Mouse (Mus musculus) natural killer cell, adult 2 months (primary cell): ENCODE measurements around the gene 4933417A18Rik.
"Not testable (repeated sequence)": the region's sequence is repeated elsewhere in the genome, so short reads cannot be mapped to it uniquely, and the experiment has no call there.

Experiments used
- DNase-seq, 2 experiments: peaks; one replicate each; pipeline ENCODE4 v3.0.0; 2022; ENCODE audit warnings: low spot score in 2 of 2

Gene 4933417A18Rik

DNA sequence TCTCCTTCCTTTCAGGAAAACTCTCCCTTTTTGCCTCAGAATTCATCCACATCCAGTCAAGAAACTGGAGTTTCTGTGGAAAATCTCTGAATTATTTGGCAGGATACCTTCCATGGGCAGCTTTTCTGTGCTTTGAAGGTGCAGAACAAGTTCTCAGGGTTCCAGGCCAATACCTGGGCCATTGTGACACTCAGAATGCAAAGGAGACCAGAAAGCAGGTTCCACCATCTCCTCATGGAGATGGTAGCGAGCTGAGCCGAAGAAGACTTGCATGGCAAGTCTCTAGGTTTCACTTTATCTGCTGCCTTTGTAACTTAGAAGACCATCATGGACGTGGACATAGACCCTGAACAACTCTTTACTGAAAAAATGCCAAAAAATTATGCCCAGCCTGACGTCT is at the start of gene 4933417A18Rik, which contains the start of gene Fam217a:
TSS of gene 4933417A18Rik (plus strand) at position 200 of the 400 bp plus-strand sequence.
TSS of gene Fam217a (minus strand) at position 101 of the 400 bp plus-strand sequence.
- DNase-seq = no peak

GRCm38 (mm10) chr13:34874736-34875135 is 49.5 kb upstream of the 4933417A18Rik start:
- DNase-seq = peak; percentile 6 to 11

- peak; percentile 82 to 86 for DNase-seq
Measured at GRCm38 (mm10) chr13:34875166-34875710, 49.0 kb upstream of the 4933417A18Rik start, which contains the start of gene Prpf4b. Gene Prpf4b (plus strand): TSS chr13:34875302.

DNA sequence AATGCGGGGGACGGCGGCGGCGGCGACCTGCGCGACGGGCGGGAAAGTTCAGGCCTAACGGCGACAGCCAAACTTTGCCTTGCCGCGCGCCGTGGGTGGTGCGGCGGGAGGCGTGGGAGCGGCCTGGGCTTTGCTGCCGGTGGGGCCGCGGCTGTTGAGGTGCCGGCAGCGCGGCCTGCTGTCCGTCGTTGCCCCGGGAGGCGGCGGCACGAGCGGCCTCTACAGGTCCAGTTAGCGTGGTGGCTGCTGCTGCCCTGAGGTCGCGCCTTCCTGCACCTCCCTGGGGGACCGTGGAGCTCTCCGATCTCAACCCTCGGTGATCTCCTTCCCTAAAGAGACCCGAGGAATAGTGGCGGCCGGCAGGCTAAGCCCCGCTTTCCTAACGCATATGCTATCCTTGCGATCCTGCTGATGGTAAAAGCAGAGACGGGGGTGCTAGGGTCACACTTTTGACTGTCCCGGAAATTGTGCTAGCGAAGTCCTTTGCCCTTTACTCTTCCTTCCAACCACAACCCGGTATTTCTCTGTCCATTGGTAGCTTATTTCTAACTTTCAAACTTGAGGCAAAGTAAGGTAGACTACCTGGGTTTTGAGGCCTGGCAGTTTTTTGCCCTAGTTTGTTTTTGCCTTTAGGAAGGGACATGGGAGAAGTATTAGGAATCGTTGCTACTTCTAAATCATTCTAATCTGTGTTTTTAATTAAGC is 48.3 kb upstream of the 4933417A18Rik start:
- DNase-seq = peak; percentile 58 to 65

DNA sequence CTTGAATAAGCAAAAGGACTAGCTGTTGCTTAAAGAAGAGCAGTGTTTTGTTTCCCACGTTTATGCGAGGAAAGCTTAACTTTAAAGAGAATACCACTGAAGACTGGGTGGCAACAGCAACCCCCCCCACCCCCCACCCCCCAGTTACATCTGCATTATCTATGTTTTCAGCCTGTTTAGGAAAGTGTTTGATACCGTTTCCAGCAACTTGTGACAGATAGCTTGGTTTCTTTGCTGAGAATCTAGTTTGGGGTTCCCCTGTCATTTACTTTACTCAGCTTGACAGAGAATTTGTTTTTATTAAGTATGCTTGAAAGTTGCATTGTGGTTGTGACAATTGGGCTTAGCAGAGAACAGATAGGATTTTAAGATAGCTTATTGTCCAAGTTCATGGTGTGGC is 47.7 kb upstream of the 4933417A18Rik start:
- no peak for DNase-seq

DNA sequence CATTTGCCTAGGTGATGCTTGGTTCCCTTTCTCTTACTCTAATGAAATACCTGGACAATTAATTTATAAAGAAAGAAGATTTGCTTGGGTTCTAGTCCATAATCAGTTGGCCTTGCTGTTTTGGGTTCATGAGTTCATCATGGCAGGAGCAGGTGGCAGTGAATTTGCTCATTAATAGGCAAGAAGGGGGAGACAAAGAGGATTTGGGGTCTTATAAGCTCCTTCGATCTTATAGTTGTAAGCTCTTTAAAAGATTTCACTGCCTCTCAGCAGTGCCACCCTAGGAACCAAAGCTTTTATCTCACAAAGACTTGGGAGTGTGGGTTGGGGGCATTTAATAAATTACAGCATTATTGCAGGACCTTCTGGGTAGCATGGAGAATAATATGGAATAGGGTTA is 31.3 kb upstream of the 4933417A18Rik start:
- no peak for DNase-seq

- peak; percentile 6 to 9 for DNase-seq
Measured at GRCm38 (mm10) chr13:34914614-34915013, 9.6 kb upstream of the 4933417A18Rik start.

DNA sequence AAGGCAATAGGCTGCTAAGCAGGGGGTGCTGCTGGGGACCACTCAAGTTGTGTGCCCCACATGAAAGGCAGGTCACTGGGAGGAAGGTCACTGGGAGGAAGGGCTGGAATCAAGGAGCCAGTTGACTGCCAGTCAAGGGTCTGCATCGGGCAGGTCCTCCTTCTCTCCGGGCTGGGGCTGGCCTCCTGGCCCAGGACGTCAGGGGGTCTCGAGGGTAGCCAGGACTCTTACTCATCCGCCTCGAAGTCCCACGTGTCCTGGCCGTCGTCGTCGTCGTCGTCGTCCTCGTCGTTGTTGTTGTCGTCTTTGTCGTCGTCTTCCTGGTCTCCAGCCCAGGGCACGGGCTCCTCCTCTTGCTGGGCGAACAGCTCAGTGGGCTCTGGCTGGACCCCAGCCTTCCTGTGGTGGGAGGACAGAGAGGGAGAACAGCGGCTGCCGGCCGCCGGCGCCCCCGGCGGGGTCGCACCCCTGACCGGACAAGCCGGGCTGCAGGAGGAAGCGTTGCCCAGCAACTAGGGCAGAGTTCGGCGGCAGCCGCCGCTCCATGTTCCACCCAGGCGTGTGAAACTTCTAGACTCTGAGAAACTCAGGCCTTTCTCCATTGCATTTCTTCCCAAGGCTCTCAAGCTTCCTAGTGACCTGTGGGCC is 7.6 kb upstream of the 4933417A18Rik start:
- DNase-seq = no peak

DNA sequence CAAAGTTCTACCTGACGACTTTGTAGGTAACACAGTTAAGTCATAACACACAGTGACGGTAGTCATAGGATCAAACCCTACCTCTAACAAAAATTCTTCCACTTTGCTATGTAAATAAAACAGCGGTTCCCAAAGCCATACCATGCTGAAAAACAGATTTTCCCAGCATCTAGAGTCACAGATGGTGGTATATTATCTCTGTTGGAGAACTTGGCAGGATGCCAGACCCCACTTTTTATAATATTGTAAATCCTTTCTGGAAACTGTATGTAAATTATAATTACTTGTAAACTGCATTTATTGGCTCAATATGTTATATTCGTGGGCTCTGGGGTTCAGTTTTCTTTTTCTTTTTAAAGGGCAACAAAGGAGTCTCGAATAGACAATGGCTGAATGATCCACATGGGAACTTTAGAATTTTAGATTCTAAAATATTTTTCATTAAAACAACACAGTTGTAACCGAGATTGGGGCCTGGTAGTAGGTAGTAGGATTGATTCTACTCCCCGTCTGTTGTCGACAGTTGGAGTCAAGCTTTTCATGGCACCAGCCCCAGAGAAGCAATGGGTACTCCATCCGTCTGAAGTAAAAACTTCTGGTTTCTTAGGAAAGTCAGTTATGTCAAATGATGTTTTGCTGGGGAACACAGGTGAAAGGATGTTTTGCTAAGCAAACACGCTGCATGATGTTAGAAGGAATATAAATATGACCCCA is 10.9 kb downstream of the 4933417A18Rik start:
- no peak for DNase-seq

DNA sequence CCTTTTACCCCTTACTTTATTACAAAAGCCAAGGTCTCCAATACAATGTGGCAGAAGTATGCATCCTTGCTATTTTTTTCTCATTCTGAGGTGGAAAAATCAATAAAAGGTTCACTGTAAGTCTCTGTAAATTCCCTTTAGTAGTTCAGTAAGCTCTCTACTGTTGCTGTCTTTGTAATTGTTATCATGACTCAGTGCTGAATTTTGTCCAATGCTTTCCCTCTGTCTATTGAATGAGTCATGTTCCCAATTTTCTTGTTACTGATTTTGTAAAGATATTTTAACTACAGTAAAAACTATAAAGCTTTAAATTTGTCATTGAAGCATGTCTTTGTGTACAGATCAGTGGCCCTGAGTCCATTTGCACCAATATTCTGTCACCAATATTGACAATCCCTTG is 18.2 kb downstream of the 4933417A18Rik start:
- no peak for DNase-seq

GRCm38 (mm10) chr13:34951437-34951836 is 27.2 kb downstream of the 4933417A18Rik start:
- DNase-seq = not testable (repeated sequence)

DNA sequence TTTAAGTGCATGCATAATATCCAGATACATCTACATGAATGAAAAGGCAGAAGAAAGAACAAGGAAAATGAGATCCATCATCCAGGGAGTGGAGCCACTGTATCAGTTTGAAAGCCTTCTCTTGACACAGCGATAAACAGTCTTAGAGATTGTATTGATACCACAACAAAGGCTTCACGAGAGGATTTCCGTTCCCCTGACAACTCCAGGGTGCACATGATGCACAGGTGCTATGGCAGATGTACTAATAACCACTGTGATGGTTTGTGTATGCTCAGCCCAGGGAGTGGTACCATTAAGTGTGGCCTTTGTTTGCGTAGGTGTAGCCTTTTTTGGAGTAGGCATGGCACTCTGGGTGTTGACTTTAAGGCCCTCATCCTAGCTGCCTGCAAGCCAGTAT is 32.7 kb downstream of the 4933417A18Rik start:
- DNase-seq = no peak

DNA sequence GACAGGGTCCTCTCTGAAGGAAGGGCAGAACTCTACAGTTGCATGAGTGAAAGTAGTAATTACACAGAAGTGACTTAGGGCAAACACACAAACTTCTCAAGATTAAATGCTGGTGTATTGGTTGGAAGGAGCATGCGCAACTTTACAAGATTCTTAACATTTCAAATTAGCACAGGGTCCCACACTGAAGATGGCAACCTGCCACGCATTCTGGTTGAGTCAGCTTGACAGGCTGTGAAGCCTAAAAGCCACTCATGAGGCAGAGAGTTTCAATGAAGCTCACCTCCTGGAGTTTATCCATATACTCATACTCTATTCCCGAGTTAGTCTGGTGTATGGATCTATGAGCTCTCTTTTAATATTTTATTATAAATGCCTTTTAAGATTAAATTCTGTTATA is 33.9 kb downstream of the 4933417A18Rik start:
- not testable (repeated sequence) for DNase-seq

DNA sequence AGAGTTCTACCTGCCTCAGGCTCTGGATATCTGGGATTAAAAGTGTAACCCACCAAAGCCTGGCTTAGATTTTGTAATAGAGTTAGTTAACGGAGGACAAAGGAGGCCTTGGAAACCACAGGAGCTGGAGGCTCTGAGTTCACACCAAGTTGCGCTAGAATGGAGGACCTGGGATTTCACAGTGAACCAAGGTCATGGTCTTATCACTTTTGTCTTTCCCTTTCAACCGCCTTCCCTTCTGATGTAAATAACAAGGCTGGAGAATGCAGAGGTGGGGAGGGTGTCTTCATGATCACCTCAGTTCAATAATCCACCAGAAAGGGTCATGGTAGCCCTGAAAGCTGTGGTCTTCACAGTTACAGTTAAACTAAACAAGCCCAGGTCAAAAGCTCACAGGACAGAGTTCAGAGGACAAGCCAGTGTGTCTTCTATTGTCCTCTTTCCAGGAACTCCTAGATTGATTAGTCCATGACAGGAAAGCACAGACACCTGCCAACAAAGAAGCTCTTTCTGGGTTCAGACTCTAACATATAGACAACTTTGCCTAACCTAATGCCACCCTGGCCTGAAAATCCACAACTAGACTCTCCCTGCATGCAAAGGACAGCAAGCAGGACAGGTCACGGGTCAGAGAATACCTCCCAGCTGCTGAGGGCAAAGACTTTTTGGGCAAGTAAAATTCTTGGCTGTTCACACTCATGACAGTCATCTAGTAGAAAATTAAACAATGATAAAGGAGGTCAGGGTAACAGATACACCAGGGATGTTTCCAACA is 37.0 kb downstream of the 4933417A18Rik start:
- no peak for DNase-seq

GRCm38 (mm10) chr13:34963511-34964397 is 39.5 kb downstream of the 4933417A18Rik start, which contains the start of gene Eci3:
Gene Eci3 (minus strand): TSS chr13:34963810.
- no peak for DNase-seq

GRCm38 (mm10) chr13:34964419-34964818 is 40.2 kb downstream of the 4933417A18Rik start:
- no peak for DNase-seq

DNA sequence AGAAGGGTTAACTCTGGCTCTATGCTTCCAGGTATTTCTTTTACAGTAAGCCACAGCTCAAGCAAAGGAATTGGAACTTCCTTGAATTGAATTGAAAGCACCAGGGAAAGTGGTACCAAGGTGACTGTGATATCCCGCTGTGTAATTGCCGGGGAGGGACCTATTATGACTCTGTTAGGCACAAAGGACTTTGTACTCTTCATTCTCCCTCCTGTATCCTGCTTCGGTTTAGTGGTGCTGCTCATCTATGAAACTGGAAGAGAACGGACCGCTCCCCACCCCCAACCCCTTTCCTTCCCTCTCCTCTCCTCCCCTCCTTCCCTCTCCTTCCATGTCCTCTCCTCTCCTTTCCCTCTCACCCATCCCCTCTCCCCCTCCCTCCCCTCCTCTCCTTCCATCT is 40.7 kb downstream of the 4933417A18Rik start:
- no peak for DNase-seq

GRCm38 (mm10) chr13:34965647-34966046 is 41.4 kb downstream of the 4933417A18Rik start:
- DNase-seq = not testable (repeated sequence)

- not testable (repeated sequence) for DNase-seq
Measured at GRCm38 (mm10) chr13:34972456-34972855, 48.2 kb downstream of the 4933417A18Rik start.

GRCm38 (mm10) chr13:34973149-34973548 is 48.9 kb downstream of the 4933417A18Rik start:
- DNase-seq = no peak
